Mouse (Mus musculus) liver, postnatal 0 days (tissue): Measurements from ENCODE around the gene Prg4. TPM values are rescaled to one million over a fixed set of nuclear protein-coding genes. Genes with fewer than 3 reads are reported as not detected.

ENCODE experiments used
- ATAC-seq: fragments of 200-750 bp; cut with Nextera tagmentation; 2 replicates; pipeline ENCODE4 v1.8.0; 2017; ENCODE audit warnings: mild to moderate bottlenecking, moderate library complexity
- DNase-seq: peaks from one replicate; pipeline ENCODE4 v3.0.0-alpha.2; 2016
- H3K27ac ChIP-seq: fragments of 300-500 bp; sonication (generic); 2 replicates; pipeline ENCODE4 v1.5.1; 2014; ENCODE audit warnings: antibody characterized with exemption, moderate library complexity, mild to moderate bottlenecking, low read depth
- H3K27me3 ChIP-seq: fragments of 300-500 bp; sonication (generic); 2 replicates; pipeline ENCODE4 v1.6.1; 2014; ENCODE audit warnings: low read length, control low read depth, mixed read lengths; ENCODE audit not compliant: insufficient read depth
- H3K36me3 ChIP-seq: fragments of 300-500 bp; sonication (generic); replicated peaks from 2 replicates; pipeline ENCODE4 v1.6.1; 2014; ENCODE audit warnings: mild to moderate bottlenecking, control low read depth, low read length, moderate library complexity, mixed read lengths; ENCODE audit not compliant: insufficient read depth
- H3K4me1 ChIP-seq: fragments of 300-500 bp; sonication (generic); 2 replicates; pipeline ENCODE4 v1.6.1; 2014; ENCODE audit warnings: antibody characterized with exemption, mild to moderate bottlenecking, control low read depth; ENCODE audit not compliant: insufficient read depth
- H3K4me2 ChIP-seq: fragments of 300-500 bp; sonication (generic); 2 replicates; pipeline ENCODE4 v1.6.1; 2014; ENCODE audit warnings: low read depth, mild to moderate bottlenecking, low read length, moderate library complexity, mixed read lengths
- H3K4me3 ChIP-seq: fragments of 300-500 bp; sonication (generic); 2 replicates; pipeline ENCODE4 v1.5.1; 2014; ENCODE audit warnings: low read depth, low read length
- H3K9ac ChIP-seq: fragments of 300-500 bp; sonication (generic); replicated peaks from 2 replicates; pipeline ENCODE4 v1.6.1; 2014; ENCODE audit warnings: mild to moderate bottlenecking, moderate library complexity
- H3K9me3 ChIP-seq: fragments of 300-500 bp; sonication (generic); 2 replicates; pipeline ENCODE4 v1.6.1; 2016; ENCODE audit warnings: mild to moderate bottlenecking, control low read depth, low read length, mixed read lengths
- CTCF ChIP-seq: sonication (generic); IDR thresholded peaks from 2 replicates; pipeline ENCODE4 v1.5.1; 2016; ENCODE audit warnings: antibody characterized with exemption, low read depth
- EP300 ChIP-seq: IDR thresholded peaks from 2 replicates; pipeline ENCODE4 v1.6.1; 2016; ENCODE audit warnings: antibody characterized with exemption, low read depth, mild to moderate bottlenecking
- WGBS: fragments of 180-500 bp; shearing (Covaris S2); extraction: QIAGEN DNeasy Blood & Tissue Kit; methylation state at CpG from one replicate; pipeline ENCODE4 v1.1.7; 2014; ENCODE audit not compliant: insufficient replicate concordance; 5-methylcytosine and 5-hydroxymethylcytosine counted together
- polyA plus RNA-seq: library from polyadenylated mRNA; unstranded; fragments of >200 nt; fragmentation: Nextera tagmentation; extraction: Ambion mirVana; gene quantifications from 2 replicates; pipeline ENCODE4 v1.2.1, GENCODE M21; 2015

Gene Prg4
- polyA plus RNA-seq, 1 experiment from 2014 or later = 0.32 TPM

GRCm38 (mm10) chr1:150463068-150463467 is 2.9 kb downstream of the Prg4 start:
- Histone ChIP-seq H3K27ac (no peak overlapping the region), H3K4me1 (no peaks in the 10 kb centered on the region), H3K9me3 (no peaks in the 10 kb centered on the region), H3K4me3 (no peak overlapping the region), H3K4me2 (no peak overlapping the region), H3K27me3 (no peaks in the 10 kb centered on the region), H3K9ac (no peak overlapping the region), H3K36me3 (no peaks in the 10 kb centered on the region)
- ATAC-seq = peak; percentile 31; the same call in 1 of the 2 replicates
- TF ChIP-seq EP300 (no peak), CTCF (no peak)
- WGBS = 72% methylated on average over 5 of the region's 5 CpGs
- DNase-seq = no peak

- 65% methylated on average over 7 of the region's 7 CpGs for WGBS
- ATAC-seq = no peak
These were observed 5.4 kb downstream of the Prg4 start for GRCm38 (mm10) chr1:150460595-150460994.

GRCm38 (mm10) chr1:150459599-150459998 is 6.4 kb downstream of the Prg4 start:
- H3K27me3 ChIP-seq = no peaks in the 10 kb centered on the region
- no peak for DNase-seq
- WGBS = 28% methylated on average over 3 of the region's 3 CpGs

More at GRCm38 (mm10) chr1:150460595-150460994, 5.4 kb downstream of the Prg4 start:
- no peaks in the 10 kb centered on the region for H3K4me1 ChIP-seq
- TF ChIP-seq EP300 (no peak), CTCF (no peak)
- H3K27me3 ChIP-seq = no peaks in the 10 kb centered on the region
- H3K9ac ChIP-seq = no peak overlapping the region
- H3K9me3 ChIP-seq = no peaks in the 10 kb centered on the region
- no peak overlapping the region for H3K4me2 ChIP-seq
- DNase-seq = no peak
- no peaks in the 10 kb centered on the region for H3K36me3 ChIP-seq
- no peak overlapping the region for H3K4me3 ChIP-seq
- no peak overlapping the region for H3K27ac ChIP-seq

GRCm38 (mm10) chr1:150458977-150459376 is 7.0 kb downstream of the Prg4 start:
- H3K27ac ChIP-seq = no peak overlapping the region
- H3K9me3 ChIP-seq = no peaks in the 10 kb centered on the region
- no peak overlapping the region for H3K4me2 ChIP-seq
- no peak for TF ChIP-seq CTCF
- 22% methylated on average over 5 of the region's 5 CpGs for WGBS
- no peaks in the 10 kb centered on the region for H3K27me3 ChIP-seq
- H3K4me3 ChIP-seq = no peak overlapping the region
- H3K4me1 ChIP-seq = no peaks in the 10 kb centered on the region
- no peak for DNase-seq
- H3K9ac ChIP-seq = no peak overlapping the region
- ATAC-seq = no peak
- H3K36me3 ChIP-seq = no peaks in the 10 kb centered on the region

More at GRCm38 (mm10) chr1:150459599-150459998, 6.4 kb downstream of the Prg4 start:
- Histone ChIP-seq H3K4me3 (no peak overlapping the region), H3K4me1 (no peaks in the 10 kb centered on the region), H3K36me3 (no peaks in the 10 kb centered on the region), H3K9me3 (no peaks in the 10 kb centered on the region), H3K9ac (no peak overlapping the region), H3K27ac (no peak overlapping the region), H3K4me2 (no peak overlapping the region)
- no peak for ATAC-seq
- TF ChIP-seq CTCF (no peak), EP300 (no peak)

- 81% methylated on average over 4 of the region's 4 CpGs for WGBS
- no peak overlapping the region for H3K4me2 ChIP-seq
- no peaks in the 10 kb centered on the region for H3K4me1 ChIP-seq
- no peaks in the 10 kb centered on the region for H3K9me3 ChIP-seq
- H3K36me3 ChIP-seq = peaks cover 73% of the 10 kb centered on the region
- H3K9ac ChIP-seq = no peak overlapping the region
- no peak overlapping the region for H3K27ac ChIP-seq
- no peak for TF ChIP-seq EP300
- 0 out of 2 replicates have a peak, but pooled peaks have one; percentile 4 for TF ChIP-seq CTCF
- no peak overlapping the region for H3K4me3 ChIP-seq
- no peaks in the 10 kb centered on the region for H3K27me3 ChIP-seq
- no peak for DNase-seq
- no peak for ATAC-seq
These were observed 24.2 kb downstream of the Prg4 start for GRCm38 (mm10) chr1:150441731-150442130.

- WGBS = 88% methylated on average over 3 of the region's 3 CpGs
- no peak overlapping the region for H3K9ac ChIP-seq
- H3K4me1 ChIP-seq = no peaks in the 10 kb centered on the region
- DNase-seq = no peak
- H3K4me2 ChIP-seq = no peak overlapping the region
- TF ChIP-seq CTCF (no peak), EP300 (no peak)
- no peaks in the 10 kb centered on the region for H3K9me3 ChIP-seq
- no peaks in the 10 kb centered on the region for H3K27me3 ChIP-seq
- ATAC-seq = no peak
- H3K36me3 ChIP-seq = peaks cover 75% of the 10 kb centered on the region
- H3K4me3 ChIP-seq = no peak overlapping the region
- H3K27ac ChIP-seq = no peak overlapping the region
These were observed 27.3 kb downstream of the Prg4 start for GRCm38 (mm10) chr1:150438641-150439040.

GRCm38 (mm10) chr1:150426216-150426615 is 39.7 kb downstream of the Prg4 start:
- Histone ChIP-seq H3K36me3 (peaks cover 87% of the 10 kb centered on the region), H3K4me3 (no peak overlapping the region), H3K9me3 (no peaks in the 10 kb centered on the region), H3K27ac (no peak overlapping the region), H3K4me2 (no peak overlapping the region), H3K9ac (no peak overlapping the region), H3K4me1 (no peaks in the 10 kb centered on the region), H3K27me3 (no peaks in the 10 kb centered on the region)
- no peak for DNase-seq
- TF ChIP-seq EP300 (no peak), CTCF (no peak)
- no peak for ATAC-seq
- 62% methylated on average over 3 of the region's 3 CpGs for WGBS
